Mouse (Mus musculus): ENCODE data around the gene Cd274. TPM values are rescaled to one million over a fixed set of nuclear protein-coding genes. Genes with fewer than 3 reads are reported as not detected.
A peak's percentile ranks its signal among the peaks of the same experiment; 100 is the strongest.

The Cd274 gene
- total RNA-seq (2017): 22.1 and 22.7 TPM in 2 replicates

GRCm38 (mm10) chr19:29366969-29367622 lies at the start of gene Cd274, which contains the start of gene Plgrkt:
TSS of gene Cd274 (plus strand) at chr19:29367455.
TSS of gene Plgrkt (minus strand) at chr19:29367390.
- peak; percentile 89 to 94 for ATAC-seq (replicated peaks in 1 of 2; ENCODE audit: insufficient read depth in 1 of 2, low FRiP score in 2 of 2, low TSS enrichment in 1 of 2, low read depth in 1 of 2, poor library complexity in 2 of 2, severe bottlenecking in 2 of 2)

GRCm38 (mm10) chr19:29323416-29324049 lies 43.7 kb upstream of the Cd274 start:
- ATAC-seq (replicated peaks in 1 of 2; ENCODE audit: insufficient read depth in 1 of 2, low FRiP score in 2 of 2, low TSS enrichment in 1 of 2, low read depth in 1 of 2, poor library complexity in 2 of 2, severe bottlenecking in 2 of 2): no peak

GRCm38 (mm10) chr19:29325053-29325851 lies 42.0 kb upstream of the Cd274 start, which contains the start of gene Insl6:
TSS of gene Insl6 (minus strand) at chr19:29325356.
- peak; percentile 63 to 75 for ATAC-seq (replicated peaks in 1 of 2; ENCODE audit: insufficient read depth in 1 of 2, low FRiP score in 2 of 2, low TSS enrichment in 1 of 2, low read depth in 1 of 2, poor library complexity in 2 of 2, severe bottlenecking in 2 of 2)

GRCm38 (mm10) chr19:29325852-29326180 lies 41.4 kb upstream of the Cd274 start:
- no peak for ATAC-seq (replicated peaks in 1 of 2; ENCODE audit: insufficient read depth in 1 of 2, low FRiP score in 2 of 2, low TSS enrichment in 1 of 2, low read depth in 1 of 2, poor library complexity in 2 of 2, severe bottlenecking in 2 of 2)

GRCm38 (mm10) chr19:29326396-29326795 lies 40.9 kb upstream of the Cd274 start:
- no peak for ATAC-seq (replicated peaks in 1 of 2; ENCODE audit: insufficient read depth in 1 of 2, low FRiP score in 2 of 2, low TSS enrichment in 1 of 2, low read depth in 1 of 2, poor library complexity in 2 of 2, severe bottlenecking in 2 of 2)

GRCm38 (mm10) chr19:29326822-29327552 lies 40.3 kb upstream of the Cd274 start:
- no peak for ATAC-seq (replicated peaks in 1 of 2; ENCODE audit: insufficient read depth in 1 of 2, low FRiP score in 2 of 2, low TSS enrichment in 1 of 2, low read depth in 1 of 2, poor library complexity in 2 of 2, severe bottlenecking in 2 of 2)

- ATAC-seq (replicated peaks in 1 of 2; ENCODE audit: insufficient read depth in 1 of 2, low FRiP score in 2 of 2, low TSS enrichment in 1 of 2, low read depth in 1 of 2, poor library complexity in 2 of 2, severe bottlenecking in 2 of 2): no peak
These were observed 33.0 kb upstream of the Cd274 start, which contains the start of gene Rln1 for GRCm38 (mm10) chr19:29334068-29334745. TSS of gene Rln1 (minus strand) at chr19:29334670.

- ATAC-seq (replicated peaks in 1 of 2; ENCODE audit: insufficient read depth in 1 of 2, low FRiP score in 2 of 2, low TSS enrichment in 1 of 2, low read depth in 1 of 2, poor library complexity in 2 of 2, severe bottlenecking in 2 of 2): no peak
These were observed 30.6 kb upstream of the Cd274 start for GRCm38 (mm10) chr19:29336624-29337023.

GRCm38 (mm10) chr19:29341029-29341428 lies 26.2 kb upstream of the Cd274 start:
- no peak for ATAC-seq (replicated peaks in 1 of 2; ENCODE audit: insufficient read depth in 1 of 2, low FRiP score in 2 of 2, low TSS enrichment in 1 of 2, low read depth in 1 of 2, poor library complexity in 2 of 2, severe bottlenecking in 2 of 2)

- no peak for ATAC-seq (replicated peaks in 1 of 2; ENCODE audit: insufficient read depth in 1 of 2, low FRiP score in 2 of 2, low TSS enrichment in 1 of 2, low read depth in 1 of 2, poor library complexity in 2 of 2, severe bottlenecking in 2 of 2)
These were observed 25.0 kb upstream of the Cd274 start for GRCm38 (mm10) chr19:29342281-29342680.

GRCm38 (mm10) chr19:29344868-29345267 lies 22.4 kb upstream of the Cd274 start:
- ATAC-seq (replicated peaks in 1 of 2; ENCODE audit: insufficient read depth in 1 of 2, low FRiP score in 2 of 2, low TSS enrichment in 1 of 2, low read depth in 1 of 2, poor library complexity in 2 of 2, severe bottlenecking in 2 of 2): no peak

- no peak for ATAC-seq (replicated peaks in 1 of 2; ENCODE audit: insufficient read depth in 1 of 2, low FRiP score in 2 of 2, low TSS enrichment in 1 of 2, low read depth in 1 of 2, poor library complexity in 2 of 2, severe bottlenecking in 2 of 2)
These were observed 21.6 kb upstream of the Cd274 start for GRCm38 (mm10) chr19:29345636-29346035.

- no peak for ATAC-seq (replicated peaks in 1 of 2; ENCODE audit: insufficient read depth in 1 of 2, low FRiP score in 2 of 2, low TSS enrichment in 1 of 2, low read depth in 1 of 2, poor library complexity in 2 of 2, severe bottlenecking in 2 of 2)
These were observed 16.3 kb upstream of the Cd274 start for GRCm38 (mm10) chr19:29350991-29351390.

- ATAC-seq (replicated peaks in 1 of 2; ENCODE audit: insufficient read depth in 1 of 2, low FRiP score in 2 of 2, low TSS enrichment in 1 of 2, low read depth in 1 of 2, poor library complexity in 2 of 2, severe bottlenecking in 2 of 2): peak; percentile 85 to 89
These were observed 12.1 kb upstream of the Cd274 start for GRCm38 (mm10) chr19:29354895-29355877.

GRCm38 (mm10) chr19:29356281-29356680 lies 11.0 kb upstream of the Cd274 start:
- ATAC-seq (replicated peaks in 1 of 2; ENCODE audit: insufficient read depth in 1 of 2, low FRiP score in 2 of 2, low TSS enrichment in 1 of 2, low read depth in 1 of 2, poor library complexity in 2 of 2, severe bottlenecking in 2 of 2): no peak

- no peak for ATAC-seq (replicated peaks in 1 of 2; ENCODE audit: insufficient read depth in 1 of 2, low FRiP score in 2 of 2, low TSS enrichment in 1 of 2, low read depth in 1 of 2, poor library complexity in 2 of 2, severe bottlenecking in 2 of 2)
These were observed 7.0 kb upstream of the Cd274 start for GRCm38 (mm10) chr19:29360251-29360650.
